Mouse (Mus musculus) intestine, embryonic 14.5 days (tissue): ENCODE data around the gene Zbed4. TPM values are rescaled to one million over a fixed set of nuclear protein-coding genes. Genes with fewer than 3 reads are reported as not detected.
"Not testable (repeated sequence)": the region's sequence is repeated elsewhere in the genome, so short reads cannot be mapped to it uniquely, and the experiment has no call there.

Experiments
- ATAC-seq: fragments of 200-750 bp; cut with Nextera tagmentation; replicated peaks from 2 replicates; pipeline ENCODE4 v1.8.0; 2017; ENCODE audit warnings: low read depth, moderate number of reproducible peaks, moderate TSS enrichment, moderate library complexity; ENCODE audit not compliant: low FRiP score, low TSS enrichment
- DNase-seq: peaks from one replicate; pipeline ENCODE4 v3.0.0-alpha.2; 2018; ENCODE audit warnings: low spot score
- H3K27ac ChIP-seq: fragments of 300-500 bp; sonication (generic); 2 replicates; pipeline ENCODE4 v1.5.1; 2014; ENCODE audit warnings: low read depth, mild to moderate bottlenecking, control low read depth
- H3K27me3 ChIP-seq: fragments of 300-500 bp; sonication (generic); replicated peaks from 2 replicates; pipeline ENCODE4 v1.6.1; 2014; ENCODE audit warnings: low read length, control low read depth; ENCODE audit not compliant: control insufficient read depth, insufficient read depth
- H3K36me3 ChIP-seq: fragments of 300-500 bp; sonication (generic); 2 replicates; pipeline ENCODE4 v1.6.1; 2014; ENCODE audit warnings: low read length, control low read depth; ENCODE audit not compliant: control insufficient read depth, insufficient read depth
- H3K4me1 ChIP-seq: fragments of 300-500 bp; sonication (generic); replicated peaks from 2 replicates; pipeline ENCODE4 v1.6.1; 2014; ENCODE audit warnings: low read length, control low read depth, mixed read lengths; ENCODE audit not compliant: control insufficient read depth, insufficient read depth
- H3K4me2 ChIP-seq: fragments of 300-500 bp; sonication (generic); 2 replicates; pipeline ENCODE4 v1.6.1; 2014; ENCODE audit warnings: low read length
- H3K4me3 ChIP-seq: fragments of 300-500 bp; sonication (generic); 2 replicates; pipeline ENCODE4 v1.5.1; 2014; ENCODE audit warnings: low read depth, low read length, control low read depth, mixed read lengths
- H3K9ac ChIP-seq: fragments of 300-500 bp; sonication (generic); 2 replicates; pipeline ENCODE4 v1.6.1; 2014; ENCODE audit warnings: mild to moderate bottlenecking, low read length
- H3K9me3 ChIP-seq: fragments of 300-500 bp; sonication (generic); 2 replicates; pipeline ENCODE4 v1.6.1; 2016; ENCODE audit warnings: low read length, control low read depth; ENCODE audit not compliant: control insufficient read depth
- WGBS: fragments of 180-500 bp; shearing (Covaris S2); extraction: QIAGEN DNeasy Blood & Tissue Kit; methylation state at CpG from one replicate; pipeline ENCODE4 v1.1.7; 2014; 5-methylcytosine and 5-hydroxymethylcytosine counted together
- polyA plus RNA-seq: library from polyadenylated mRNA; unstranded; fragments of >200 nt; fragmentation: Nextera tagmentation; extraction: Ambion mirVana; gene quantifications from 2 replicates; pipeline ENCODE4 v1.2.1, GENCODE M21; 2014

Zbed4 gene
- polyA plus RNA-seq, 1 experiment from 2014 or later, result 19.5 TPM

- Histone ChIP-seq H3K4me2 (no peak overlapping the region), H3K27me3 (no peaks in the 10 kb centered on the region), H3K4me3 (no peak overlapping the region), H3K36me3 (peaks cover 48% of the 10 kb centered on the region), H3K27ac (no peak overlapping the region), H3K9ac (no peak overlapping the region), H3K4me1 (no peaks in the 10 kb centered on the region), H3K9me3 (no peaks in the 10 kb centered on the region)
- DNase-seq (no peak), ATAC-seq (no peak)
- WGBS, result 76% methylated on average over 8 of the region's 8 CpGs
Measured at GRCm38 (mm10) chr15:88808121-88808520, 56.7 kb downstream of the Zbed4 start.

- ATAC-seq, result no peak
- Histone ChIP-seq H3K4me3 (no peak overlapping the region), H3K4me1 (no peaks in the 10 kb centered on the region), H3K9ac (no peak overlapping the region), H3K27me3 (no peaks in the 10 kb centered on the region), H3K36me3 (peaks cover 57% of the 10 kb centered on the region), H3K4me2 (no peak overlapping the region), H3K9me3 (no peaks in the 10 kb centered on the region), H3K27ac (no peak overlapping the region)
- no peak for DNase-seq
- 88% methylated on average over 2 of the region's 2 CpGs for WGBS
Measured at GRCm38 (mm10) chr15:88810369-88810768, 58.9 kb downstream of the Zbed4 start.

GRCm38 (mm10) chr15:88813262-88813661 is 61.8 kb downstream of the Zbed4 start:
- DNase-seq (no peak), ATAC-seq (no peak)
- H3K4me2 ChIP-seq, result no peak overlapping the region
- H3K4me3 ChIP-seq, result no peak overlapping the region
- peaks cover 51% of the 10 kb centered on the region for H3K36me3 ChIP-seq
- H3K4me1 ChIP-seq, result peaks cover under 1% of the 10 kb centered on the region
- no peak overlapping the region for H3K27ac ChIP-seq
- no peaks in the 10 kb centered on the region for H3K27me3 ChIP-seq
- no peak overlapping the region for H3K9ac ChIP-seq
- no peaks in the 10 kb centered on the region for H3K9me3 ChIP-seq
- 97% methylated on average over 3 of the region's 3 CpGs for WGBS

- not testable (repeated sequence) for H3K4me3 ChIP-seq, H3K9me3 ChIP-seq, ATAC-seq, H3K27ac ChIP-seq, H3K9ac ChIP-seq, DNase-seq, H3K4me2 ChIP-seq, H3K27me3 ChIP-seq, H3K4me1 ChIP-seq
- peaks cover 49% of the 10 kb centered on the region for H3K36me3 ChIP-seq
- WGBS, result 86% methylated on average over 2 of the region's 2 CpGs
Measured at GRCm38 (mm10) chr15:88813873-88814272, 62.4 kb downstream of the Zbed4 start.

DNA sequence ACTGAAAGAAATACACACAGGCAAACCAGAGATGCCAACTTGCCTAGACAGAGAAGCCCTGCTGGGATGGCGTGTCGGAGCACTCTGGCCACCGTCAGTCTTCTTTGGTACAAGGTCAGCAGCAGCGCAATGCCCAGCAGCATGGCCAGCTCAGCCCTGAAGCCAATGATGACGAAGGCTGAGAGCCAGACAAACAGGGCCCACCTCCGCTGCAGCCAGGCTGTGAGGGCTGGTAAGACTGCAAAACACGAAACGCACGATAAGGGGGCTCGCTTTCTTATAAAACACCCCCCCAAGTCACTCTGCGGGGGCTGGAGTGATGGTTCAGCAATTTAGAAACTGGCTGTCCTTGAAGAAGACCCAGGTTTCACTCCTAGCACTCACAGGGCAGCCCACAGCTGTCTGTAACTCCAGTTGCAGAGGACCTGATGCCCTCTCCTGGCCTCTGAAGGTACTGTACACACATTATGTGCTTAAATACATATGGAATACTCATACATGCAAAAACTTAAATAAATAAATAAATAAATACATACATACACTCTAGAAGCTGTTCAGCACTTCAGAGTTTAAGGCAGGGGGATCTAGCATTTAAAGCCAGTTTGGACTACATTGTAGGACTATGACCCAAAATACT is 63.1 kb downstream of the Zbed4 start:
- DNase-seq, result no peak

DNA sequence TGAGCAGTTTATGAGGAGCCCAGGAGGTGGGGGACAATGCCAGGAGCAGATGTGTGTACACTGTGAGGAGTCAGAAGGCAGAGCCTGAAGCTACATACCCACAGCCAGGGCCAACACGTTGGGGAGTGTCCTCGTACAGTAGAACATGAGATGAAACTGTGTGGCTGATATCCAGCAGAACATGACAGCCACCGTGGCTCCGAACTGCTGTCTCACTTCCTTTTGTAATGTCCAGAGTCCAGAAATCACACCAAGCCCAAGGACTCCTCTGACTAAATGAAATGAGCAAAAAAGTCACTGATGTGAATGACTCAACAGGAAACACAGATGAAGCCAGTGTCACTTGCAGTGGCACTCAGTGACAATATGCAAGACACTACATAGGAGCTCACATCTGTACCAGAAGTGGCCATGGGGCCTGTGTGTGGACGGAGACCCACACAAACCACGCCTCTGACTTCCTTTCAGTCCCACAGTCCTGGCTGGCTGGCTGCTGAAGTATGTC is 63.8 kb downstream of the Zbed4 start:
- WGBS, result 89% methylated on average over 6 of the region's 6 CpGs
- H3K36me3 ChIP-seq, result peaks cover 42% of the 10 kb centered on the region
- H3K4me1 ChIP-seq, result peaks cover 6% of the 10 kb centered on the region
- DNase-seq (no peak), ATAC-seq (no peak)
- H3K4me3 ChIP-seq, result no peak overlapping the region
- H3K27me3 ChIP-seq, result no peaks in the 10 kb centered on the region
- no peak overlapping the region for H3K27ac ChIP-seq
- H3K9me3 ChIP-seq, result no peaks in the 10 kb centered on the region
- H3K9ac ChIP-seq, result no peak overlapping the region
- H3K4me2 ChIP-seq, result no peak overlapping the region

More for the DNA sequence above, 63.1 kb downstream of the Zbed4 start:
- WGBS, result 97% methylated on average over 11 of the region's 11 CpGs
- ATAC-seq, result no peak
- Histone ChIP-seq H3K27me3 (no peaks in the 10 kb centered on the region), H3K36me3 (peaks cover 44% of the 10 kb centered on the region), H3K4me2 (no peak overlapping the region), H3K9me3 (no peaks in the 10 kb centered on the region), H3K4me1 (peaks cover 4% of the 10 kb centered on the region), H3K4me3 (no peak overlapping the region), H3K9ac (no peak overlapping the region), H3K27ac (no peak overlapping the region)

- H3K27ac ChIP-seq, result peak within 1 kb of the TSS; percentile 64; the same call in 1 of the 2 replicates
- H3K36me3 ChIP-seq, result peaks cover 43% of the 10 kb centered on the region
- H3K4me1 ChIP-seq, result peaks cover 14% of the 10 kb centered on the region
- H3K27me3 ChIP-seq, result no peaks in the 10 kb centered on the region
- ATAC-seq (peak; percentile 99), DNase-seq (peak; percentile 97)
- H3K9ac ChIP-seq, result peak within 1 kb of the TSS; percentile 81
- WGBS, result under 1% methylated on average over 83 of the region's 88 CpGs
- H3K4me2 ChIP-seq, result peak within 1 kb of the TSS; percentile 94
- peak within 1 kb of the TSS; percentile 86 for H3K4me3 ChIP-seq
- H3K9me3 ChIP-seq, result no peaks in the 10 kb centered on the region
Measured at GRCm38 (mm10) chr15:88819026-88819905, 67.8 kb downstream of the Zbed4 start, which contains the start of the genes Alg12 and Creld2. Alg12 (minus strand) TSS chr15:88819318. Creld2 (plus strand) TSS chr15:88819646.

- H3K4me2 ChIP-seq, result peak overlapping the region; percentile 94
- H3K27ac ChIP-seq, result no peak overlapping the region
- H3K27me3 ChIP-seq, result no peaks in the 10 kb centered on the region
- WGBS, result 1% methylated on average over 23 of the region's 23 CpGs
- H3K36me3 ChIP-seq, result peaks cover 43% of the 10 kb centered on the region
- H3K4me1 ChIP-seq, result peaks cover 14% of the 10 kb centered on the region
- no peaks in the 10 kb centered on the region for H3K9me3 ChIP-seq
- ATAC-seq, result no peak
- H3K4me3 ChIP-seq, result peak overlapping the region; percentile 86
- DNase-seq, result no peak
- peak overlapping the region; percentile 81 for H3K9ac ChIP-seq
Measured at GRCm38 (mm10) chr15:88819906-88820303, 68.4 kb downstream of the Zbed4 start.
